Mouse (Mus musculus) 416B (cell line): ENCODE measurements at regions not wholly inside any gene's neighbourhood (a gene's known extent, or its start where the extent isn't known, plus 50 kb on each side); places are given as distances from the start of the nearest gene placed in this dataset.

ENCODE experiments used
- DNase-seq: peaks from one replicate; pipeline ENCODE4 v3.0.0; 2011; ENCODE audit warnings: low read depth

GRCm38 (mm10) chr4:12769092-12769491 is 597.3 kb upstream of the Fam92a start:
- peak; percentile 37 for DNase-seq

DNA sequence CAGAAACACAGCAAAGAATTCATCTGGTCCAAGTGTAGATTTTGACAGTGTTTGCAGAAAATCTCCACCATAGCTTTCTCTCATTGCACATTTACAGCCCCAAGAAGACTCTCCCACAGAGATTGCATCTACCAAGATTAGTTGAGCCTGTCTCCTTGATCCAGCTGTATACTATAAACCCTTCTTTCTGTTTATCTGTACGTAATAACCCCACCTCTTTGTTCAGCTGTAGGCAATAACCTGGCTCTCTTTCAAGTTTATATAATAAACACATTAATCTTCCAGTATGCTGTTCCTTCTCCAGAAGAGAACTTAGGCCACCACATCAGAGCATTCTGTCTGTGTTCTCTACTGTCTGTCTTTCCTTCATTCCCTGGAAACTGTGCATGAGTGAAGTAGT is 594.9 kb upstream of the Fam92a start:
- DNase-seq = no peak

DNA sequence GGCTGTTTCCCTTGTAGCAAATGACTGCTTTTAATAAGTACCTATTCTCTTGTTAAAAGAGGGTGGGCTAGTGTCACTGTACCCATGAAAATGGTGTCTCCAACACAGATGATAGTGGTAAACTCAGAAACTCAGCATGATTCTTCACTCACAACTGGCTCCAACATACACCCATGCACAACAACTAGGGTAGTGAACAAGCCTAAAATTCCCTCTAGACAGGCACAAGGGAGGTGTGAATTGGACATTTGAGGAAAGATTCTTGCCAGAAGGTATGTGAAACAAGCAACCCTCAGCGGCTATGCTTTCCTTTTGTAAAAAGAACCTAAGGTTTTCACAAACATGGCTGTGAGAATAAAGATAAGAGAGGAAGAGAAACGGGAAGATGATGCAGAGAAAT is 579.0 kb upstream of the Fam92a start:
- no peak for DNase-seq

- DNase-seq = no peak
These were observed 578.1 kb upstream of the Fam92a start for GRCm38 (mm10) chr4:12749874-12750273.

- no peak for DNase-seq
These were observed 572.0 kb upstream of the Fam92a start for GRCm38 (mm10) chr4:12743714-12744327.

DNA sequence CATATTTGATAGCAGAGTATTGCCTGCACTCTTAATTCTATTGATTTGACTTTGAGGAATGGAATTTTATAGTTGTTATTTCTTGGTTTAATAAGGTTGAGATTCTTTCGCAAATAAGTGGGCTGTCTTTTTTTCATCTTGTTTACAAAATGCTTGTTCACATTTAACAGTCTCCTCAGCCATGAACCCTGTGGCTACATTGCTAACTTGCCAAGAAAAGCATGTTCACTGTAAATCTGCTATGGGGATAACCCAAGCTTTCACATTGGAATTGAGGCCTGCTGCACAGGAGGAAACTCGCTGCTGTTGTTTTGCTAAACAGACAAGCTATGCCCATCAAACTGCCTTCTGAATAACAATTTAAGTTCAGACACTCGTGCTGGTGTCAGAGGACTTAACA is 564.6 kb upstream of the Fam92a start:
- DNase-seq = no peak

DNA sequence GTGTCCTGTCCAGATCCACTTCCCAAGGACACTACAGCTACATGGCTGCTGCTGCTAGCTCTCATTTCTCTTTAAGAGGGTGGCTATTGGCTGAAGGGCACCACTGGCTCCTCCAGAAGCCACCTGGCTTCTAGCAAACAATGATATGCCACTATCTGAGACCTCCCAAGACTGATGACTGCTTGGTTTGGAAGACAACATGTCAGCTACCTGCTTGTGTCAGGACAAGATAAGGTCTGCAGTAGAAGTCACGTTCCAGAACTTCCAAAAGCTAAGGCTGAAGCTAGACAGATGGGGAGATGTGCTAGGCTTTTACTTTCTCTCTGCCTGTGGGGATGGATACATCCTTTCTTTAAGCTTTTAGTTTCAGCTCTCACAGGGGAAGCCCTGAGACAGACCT is 528.4 kb upstream of the Fam92a start:
- no peak for DNase-seq

- no peak for DNase-seq
These were observed 506.0 kb upstream of the Fam92a start for GRCm38 (mm10) chr4:12677814-12678213.

DNA sequence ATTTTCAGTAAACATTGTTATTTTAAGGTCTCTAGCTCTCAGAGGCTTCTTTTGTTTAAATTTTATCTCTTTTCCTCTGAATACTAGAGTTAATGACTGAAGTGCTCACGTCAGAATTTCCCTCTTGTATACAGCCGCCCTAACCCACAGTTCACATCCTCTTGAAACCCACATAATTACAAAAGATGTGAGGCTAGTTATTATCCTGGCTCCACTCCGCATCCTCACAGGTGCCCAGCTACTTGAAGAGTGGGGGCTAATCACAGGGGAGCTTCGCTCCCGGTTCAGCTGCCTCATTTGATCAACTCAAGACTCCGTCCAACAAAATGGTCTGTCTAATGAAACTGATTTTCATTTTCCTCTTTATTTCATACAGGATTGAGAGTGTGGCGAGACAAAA is 499.6 kb upstream of the Fam92a start:
- no peak for DNase-seq

- DNase-seq = no peak
These were observed 491.4 kb upstream of the Fam92a start for GRCm38 (mm10) chr4:12663176-12663575.

DNA sequence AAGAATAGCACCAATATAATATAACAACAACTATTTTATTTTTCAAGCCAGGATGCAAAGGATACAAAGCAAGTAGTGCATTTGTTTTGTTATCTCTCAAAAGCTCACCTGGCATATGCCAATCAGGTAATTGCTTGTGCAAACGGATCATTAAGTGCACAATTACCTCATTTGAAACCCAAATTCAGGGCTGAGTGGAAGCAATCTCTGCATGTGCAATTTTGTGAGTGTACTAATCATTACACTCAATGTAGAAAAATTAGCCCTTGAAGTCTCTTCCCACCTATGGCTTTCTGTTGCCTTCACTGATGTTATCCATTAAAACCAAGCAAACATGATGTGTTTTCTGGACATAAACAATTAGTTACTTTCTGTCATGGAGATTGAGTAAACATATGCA is 490.9 kb upstream of the Fam92a start:
- no peak for DNase-seq

- DNase-seq = no peak
These were observed 487.3 kb upstream of the Fam92a start for GRCm38 (mm10) chr4:12659084-12659483.

DNA sequence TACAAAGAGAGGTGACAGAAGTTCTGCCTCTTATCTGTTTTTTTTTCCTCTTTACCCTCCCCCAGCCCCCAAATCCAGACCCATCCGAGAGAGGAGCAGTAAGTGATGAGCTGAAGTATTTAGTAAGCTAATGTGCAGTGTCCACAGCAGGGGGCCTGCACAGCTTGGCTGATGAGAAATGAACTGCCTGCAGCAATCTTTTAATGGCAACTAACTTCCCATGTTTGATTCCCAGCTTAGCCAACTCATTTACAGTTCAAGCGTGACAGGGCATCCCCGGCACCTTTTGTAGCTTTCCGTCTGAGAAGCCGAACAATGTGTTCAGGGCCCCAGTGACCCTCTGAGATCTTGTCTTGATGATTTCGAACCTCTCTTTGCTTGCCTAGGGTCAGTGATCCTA is 486.8 kb upstream of the Fam92a start:
- no peak for DNase-seq

- no peak for DNase-seq
These were observed 486.0 kb upstream of the Fam92a start for GRCm38 (mm10) chr4:12657820-12658219.

- no peak for DNase-seq
These were observed 485.2 kb upstream of the Fam92a start for GRCm38 (mm10) chr4:12656924-12657603.

- no peak for DNase-seq
These were observed 483.8 kb upstream of the Fam92a start for GRCm38 (mm10) chr4:12655457-12656228.

DNA sequence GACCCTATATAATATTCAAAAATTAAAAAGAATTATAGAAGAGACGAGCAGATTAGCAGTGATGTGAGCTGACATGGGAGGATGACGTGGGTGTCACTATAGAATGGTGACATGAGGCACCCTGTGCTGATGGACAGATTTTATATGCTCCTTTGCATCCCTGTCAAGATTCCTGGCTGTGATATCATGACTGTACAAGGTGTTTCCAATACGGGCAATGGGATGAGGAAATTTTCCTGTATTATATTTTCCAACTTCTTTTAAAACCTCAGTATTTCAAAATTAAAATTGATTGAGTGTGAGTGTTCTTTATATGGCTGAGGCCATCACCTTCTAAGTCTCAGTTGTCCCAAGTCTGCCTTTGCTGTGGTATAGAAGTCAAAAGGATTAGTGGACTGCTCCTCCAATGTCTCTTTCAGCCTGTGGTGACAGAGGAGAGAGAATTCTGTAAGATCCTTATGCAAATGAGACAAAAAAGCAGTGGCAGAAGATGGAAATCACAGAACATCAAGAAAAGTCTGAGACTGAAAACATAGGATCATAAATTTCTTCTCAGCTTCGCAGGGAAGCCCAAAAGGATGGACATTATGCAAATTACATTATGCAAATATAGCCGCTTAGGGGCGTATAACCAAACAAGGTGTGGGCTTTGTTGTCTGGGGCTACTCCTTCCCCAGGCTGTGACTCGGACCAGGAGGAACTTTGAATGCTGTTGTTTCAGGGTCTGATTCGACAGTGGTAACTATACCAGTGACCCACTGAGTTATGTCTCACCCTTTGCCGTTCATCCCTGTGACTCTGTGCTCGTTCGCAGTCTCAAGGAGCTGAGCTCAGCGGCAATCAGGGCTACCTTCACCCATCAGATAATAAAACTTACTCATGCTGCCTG is 483.0 kb upstream of the Fam92a start:
- no peak for DNase-seq

GRCm38 (mm10) chr4:12647732-12648131 is 475.9 kb upstream of the Fam92a start:
- no peak for DNase-seq

- DNase-seq = no peak
These were observed 470.7 kb upstream of the Fam92a start for GRCm38 (mm10) chr4:12642525-12642928.

DNA sequence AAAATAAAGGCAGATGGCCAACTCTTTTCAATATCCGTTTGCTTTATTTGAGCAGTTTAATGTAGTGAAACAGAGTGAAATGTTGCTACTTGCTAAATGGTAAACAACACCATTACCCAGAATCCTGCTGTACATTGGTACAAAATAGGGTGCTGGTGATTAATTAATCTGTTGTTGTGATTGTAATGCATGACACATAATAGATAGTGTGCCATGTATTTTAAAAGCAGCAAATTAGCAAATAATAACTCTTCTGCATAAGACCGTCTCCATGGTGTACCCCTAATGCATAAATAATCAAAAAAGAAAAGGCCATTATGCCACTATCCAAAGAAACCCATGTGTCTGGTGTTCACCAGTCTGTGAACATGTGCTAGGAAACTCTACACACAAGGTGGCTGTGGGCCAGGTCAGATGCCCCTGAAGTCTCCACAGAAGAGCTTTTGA is 457.6 kb upstream of the Fam92a start:
- DNase-seq = no peak

GRCm38 (mm10) chr4:12628702-12629374 is 457.0 kb upstream of the Fam92a start:
- no peak for DNase-seq
